Mouse (Mus musculus) cerebellum, adult 2 months (tissue): ENCODE data around the gene Ndrg3. TPM values are rescaled to one million over a fixed set of nuclear protein-coding genes. Genes with fewer than 3 reads are reported as not detected.

Experiments used
- DNase-seq, 2 experiments: peaks; one replicate each; pipeline ENCODE4 v3.0.0; 2021
- H3K27ac ChIP-seq: fragments of 200-500 bp; 2 replicates; pipeline ENCODE4 v1.5.1; 2012; ENCODE audit warnings: low read length, control low read depth, inconsistent platforms; ENCODE audit not compliant: insufficient read depth
- H3K27me3 ChIP-seq: fragments of 200-500 bp; 2 replicates; pipeline ENCODE4 v1.6.1; 2012; ENCODE audit warnings: inconsistent platforms, mild to moderate bottlenecking, low read length, moderate library complexity; ENCODE audit not compliant: control insufficient read depth, insufficient read depth
- H3K4me1 ChIP-seq: fragments of 200-500 bp; 2 replicates; pipeline ENCODE4 v1.6.1; 2011; ENCODE audit warnings: low read length; ENCODE audit not compliant: control insufficient read depth, insufficient read depth
- H3K4me3 ChIP-seq: fragments of 200-500 bp; replicated peaks from 2 replicates; pipeline ENCODE3; 2011; ENCODE audit warnings: mild to moderate bottlenecking, low read depth, low read length, control low read depth; ENCODE audit not compliant: insufficient read depth
- CTCF ChIP-seq: fragments of 200-500 bp; IDR thresholded peaks from 2 replicates; pipeline ENCODE4 v1.5.1; 2011; ENCODE audit warnings: low read depth, mild to moderate bottlenecking, control low read depth, low read length, moderate library complexity, borderline replicate concordance; ENCODE audit not compliant: insufficient read depth
- POLR2A ChIP-seq: fragments of 200-500 bp; IDR thresholded peaks from 2 replicates; pipeline ENCODE4 v1.6.1; 2011; ENCODE audit warnings: low read length, control low read depth, borderline replicate concordance; ENCODE audit not compliant: insufficient read depth
- WGBS: fragments of 180-500 bp; shearing (Covaris S2); methylation state at CpG from one replicate; pipeline ENCODE4 v1.1.7; 2018; 5-methylcytosine and 5-hydroxymethylcytosine counted together
- polyA plus RNA-seq: library from polyadenylated mRNA; depleted of rRNA; stranded (reverse); fragments of >200 nt; gene quantifications from 2 replicates; pipeline ENCODE4 v1.2.3, GENCODE M21; 2012

Ndrg3 gene
- polyA plus RNA-seq, 1 experiment: 782 TPM

DNA sequence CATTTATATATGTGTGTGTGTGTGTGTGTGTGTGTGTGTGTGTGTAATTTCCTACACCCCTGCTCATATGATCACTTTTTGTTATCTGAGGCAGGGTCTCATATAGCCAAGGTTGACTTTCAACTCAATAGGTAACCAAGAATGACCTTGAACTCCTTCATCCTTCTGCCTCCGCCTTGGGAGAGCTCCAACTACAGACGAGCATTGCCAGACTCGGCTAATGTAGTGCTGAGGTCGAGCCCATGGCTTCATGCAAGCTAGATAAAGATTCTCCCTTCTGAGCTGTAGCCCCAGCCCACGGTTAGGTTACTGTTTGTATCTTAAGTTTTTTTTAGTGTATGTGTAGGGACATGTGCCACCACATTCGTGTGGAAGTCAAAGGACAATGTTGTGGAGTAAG lies 90.0 kb downstream of the Ndrg3 start:
- no peak for DNase-seq
- peaks cover 23% of the 10 kb centered on the region for H3K4me1 ChIP-seq
- no peak for TF ChIP-seq CTCF
- no peak for TF ChIP-seq POLR2A
- H3K4me3 ChIP-seq: no peak overlapping the region
- H3K27ac ChIP-seq: no peak overlapping the region
- 54% methylated on average over 6 of the region's 6 CpGs for WGBS
- H3K27me3 ChIP-seq: no peaks in the 10 kb centered on the region

- Histone ChIP-seq H3K27me3 (no peaks in the 10 kb centered on the region), H3K27ac (no peak overlapping the region), H3K4me3 (no peak overlapping the region), H3K4me1 (peaks cover 23% of the 10 kb centered on the region)
- no peak for TF ChIP-seq CTCF
- no peak for TF ChIP-seq POLR2A
- 63% methylated on average over 2 of the region's 2 CpGs for WGBS
- DNase-seq: no peak
Observed at GRCm38 (mm10) chr2:156901344-156901743, 90.5 kb downstream of the Ndrg3 start.

- peaks cover 15% of the 10 kb centered on the region for H3K4me1 ChIP-seq
- no peak for TF ChIP-seq CTCF
- TF ChIP-seq POLR2A: no peak
- H3K4me3 ChIP-seq: no peak overlapping the region
- WGBS: 78% methylated on average over 4 of the region's 4 CpGs
- no peaks in the 10 kb centered on the region for H3K27me3 ChIP-seq
- no peak for DNase-seq
- H3K27ac ChIP-seq: no peak overlapping the region
Observed at GRCm38 (mm10) chr2:156899184-156899583, 92.7 kb downstream of the Ndrg3 start.

GRCm38 (mm10) chr2:156898374-156898773 lies 93.5 kb downstream of the Ndrg3 start:
- Histone ChIP-seq H3K27me3 (no peaks in the 10 kb centered on the region), H3K4me1 (peaks cover 7% of the 10 kb centered on the region), H3K4me3 (no peak overlapping the region), H3K27ac (no peak overlapping the region)
- DNase-seq: no peak
- TF ChIP-seq POLR2A: no peak
- no peak for TF ChIP-seq CTCF
- WGBS: 71% methylated on average over 4 of the region's 4 CpGs

DNA sequence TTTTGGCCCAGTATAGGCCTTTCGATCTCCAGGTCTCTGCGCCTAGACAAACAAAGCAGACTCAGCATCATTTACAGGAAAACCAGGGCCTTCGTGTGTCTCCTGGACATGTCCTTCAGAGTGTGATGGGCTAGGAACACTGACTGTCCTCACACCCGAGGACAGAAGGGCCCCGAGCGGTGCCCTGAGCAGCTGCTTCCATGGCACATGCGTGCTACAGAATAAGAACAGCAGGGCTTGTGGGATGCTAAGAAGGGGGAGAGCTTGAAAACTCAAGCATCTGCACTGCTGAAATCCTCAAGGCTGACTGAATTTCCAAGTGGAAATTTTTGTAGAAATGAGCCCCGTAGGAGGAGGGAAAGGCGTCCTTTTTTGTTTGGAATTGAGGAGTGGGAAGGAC lies 94.8 kb downstream of the Ndrg3 start:
- Histone ChIP-seq H3K4me1 (peaks cover 11% of the 10 kb centered on the region), H3K27me3 (no peaks in the 10 kb centered on the region), H3K4me3 (no peak overlapping the region), H3K27ac (no peak overlapping the region)
- DNase-seq: no peak
- TF ChIP-seq CTCF (no peak), POLR2A (no peak)
- 75% methylated on average over 9 of the region's 9 CpGs for WGBS

- 72% methylated on average over 9 of the region's 9 CpGs for WGBS
- H3K4me1 ChIP-seq: peaks cover 8% of the 10 kb centered on the region
Observed at GRCm38 (mm10) chr2:156896384-156896914, 95.4 kb downstream of the Ndrg3 start.

DNA sequence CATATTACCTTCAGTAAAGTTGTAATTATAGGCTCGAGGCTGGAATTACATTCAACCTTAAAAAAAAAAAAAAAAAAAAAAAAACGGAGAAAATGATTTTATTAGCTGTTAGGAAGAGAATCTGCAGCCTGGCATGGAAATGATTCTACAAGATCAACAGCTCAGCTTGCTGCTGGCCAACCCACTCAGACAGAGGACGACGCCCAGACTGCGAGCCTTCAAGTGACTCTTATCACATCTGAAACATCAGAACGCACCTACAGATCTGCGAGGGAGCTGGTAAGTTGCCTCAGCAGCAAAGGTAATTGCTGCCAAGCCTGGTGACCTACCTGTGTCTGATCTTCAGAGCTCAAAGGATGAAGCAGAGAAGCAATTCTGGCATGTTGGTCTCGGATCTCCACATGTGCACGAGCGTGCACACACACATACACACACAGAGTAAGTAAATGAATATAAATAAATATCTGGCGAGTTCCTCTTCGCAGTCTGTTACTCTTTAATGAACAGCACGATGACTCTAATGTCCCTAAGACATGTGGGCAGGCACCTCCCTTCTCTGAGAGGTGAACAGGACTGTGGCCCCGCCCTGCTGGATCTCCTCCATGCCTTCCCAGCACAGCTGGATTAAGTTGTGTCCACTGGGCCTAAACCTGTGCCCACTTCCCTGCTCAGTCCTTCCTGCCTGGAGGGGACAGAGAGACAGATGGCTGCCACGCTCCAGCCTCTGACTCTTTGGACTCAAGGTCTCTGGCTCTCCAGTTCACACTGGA lies 97.2 kb downstream of the Ndrg3 start:
- H3K27ac ChIP-seq: no peak overlapping the region
- no peak overlapping the region for H3K4me3 ChIP-seq
- no peaks in the 10 kb centered on the region for H3K27me3 ChIP-seq
- 78% methylated on average over 15 of the region's 15 CpGs for WGBS
- H3K4me1 ChIP-seq: peaks cover 6% of the 10 kb centered on the region
- TF ChIP-seq POLR2A (no peak), CTCF (no peak)
- no peak for DNase-seq

More at GRCm38 (mm10) chr2:156896384-156896914, 95.4 kb downstream of the Ndrg3 start:
- no peak overlapping the region for H3K27ac ChIP-seq
- no peak for DNase-seq
- no peak overlapping the region for H3K4me3 ChIP-seq
- TF ChIP-seq CTCF (no peak), POLR2A (no peak)
- H3K27me3 ChIP-seq: no peaks in the 10 kb centered on the region

- Histone ChIP-seq H3K4me3 (no peak overlapping the region), H3K27me3 (no peaks in the 10 kb centered on the region), H3K4me1 (peaks cover 3% of the 10 kb centered on the region; the same call in 1 of the 2 replicates), H3K27ac (no peak overlapping the region)
- DNase-seq: no peak
- WGBS: 73% methylated on average over 6 of the region's 6 CpGs
- TF ChIP-seq CTCF (no peak), POLR2A (no peak)
Observed at GRCm38 (mm10) chr2:156892821-156893220, 99.0 kb downstream of the Ndrg3 start.
